Mouse (Mus musculus) ovary, postnatal 10 days (tissue): ENCODE measurements at regions not wholly inside any gene's neighbourhood (a gene's known extent, or its start where the extent isn't known, plus 50 kb on each side); places are given as distances from the start of the nearest gene placed in this dataset.
"Not testable (repeated sequence)": the region's sequence is repeated elsewhere in the genome, so short reads cannot be mapped to it uniquely, and the experiment has no call there.

ENCODE experiments used
- DNase-seq: peaks from one replicate; pipeline ENCODE4 v3.0.0; 2022; ENCODE audit warnings: low spot score

- no peak for DNase-seq
Measured at GRCm38 (mm10) chr12:25605396-25605795, 508.5 kb upstream of the Id2 start.

- DNase-seq, result no peak
Measured at GRCm38 (mm10) chr12:25590262-25590661, 493.3 kb upstream of the Id2 start.

- no peak for DNase-seq
Measured at GRCm38 (mm10) chr12:25585746-25586145, 488.8 kb upstream of the Id2 start.

GRCm38 (mm10) chr12:25579407-25579806, 482.5 kb upstream of the Id2 start:
- DNase-seq, result no peak

- no peak for DNase-seq
Measured at GRCm38 (mm10) chr12:25565131-25565530, 468.2 kb upstream of the Id2 start.

GRCm38 (mm10) chr12:25559601-25560000, 462.7 kb upstream of the Id2 start:
- DNase-seq, result no peak

GRCm38 (mm10) chr12:25553656-25554055, 456.7 kb upstream of the Id2 start:
- DNase-seq, result no peak

- no peak for DNase-seq
Measured at GRCm38 (mm10) chr12:25549735-25550134, 452.8 kb upstream of the Id2 start.

- DNase-seq, result no peak
Measured at GRCm38 (mm10) chr12:25544253-25544652, 447.3 kb upstream of the Id2 start.

- no peak for DNase-seq
Measured at GRCm38 (mm10) chr12:25534620-25534950, 437.6 kb upstream of the Id2 start.

- DNase-seq, result no peak
Measured at GRCm38 (mm10) chr12:25533709-25534619, 437.0 kb upstream of the Id2 start.

GRCm38 (mm10) chr12:25530483-25530882, 433.5 kb upstream of the Id2 start:
- no peak for DNase-seq

- DNase-seq, result no peak
Measured at GRCm38 (mm10) chr12:25529537-25529936, 432.6 kb upstream of the Id2 start.

GRCm38 (mm10) chr12:25526639-25527038, 429.7 kb upstream of the Id2 start:
- no peak for DNase-seq

- no peak for DNase-seq
Measured at GRCm38 (mm10) chr12:25516738-25517137, 419.8 kb upstream of the Id2 start.

GRCm38 (mm10) chr12:25513679-25514078, 416.7 kb upstream of the Id2 start:
- no peak for DNase-seq

- DNase-seq, result no peak
Measured at GRCm38 (mm10) chr12:25509666-25510065, 412.7 kb upstream of the Id2 start.

- no peak for DNase-seq
Measured at GRCm38 (mm10) chr12:25493233-25493632, 396.3 kb upstream of the Id2 start.

GRCm38 (mm10) chr12:25492483-25493190, 395.7 kb upstream of the Id2 start:
- DNase-seq, result no peak

- DNase-seq, result no peak
Measured at GRCm38 (mm10) chr12:25475180-25475758, 378.3 kb upstream of the Id2 start.

- DNase-seq, result no peak
Measured at GRCm38 (mm10) chr12:25469181-25469580, 372.2 kb upstream of the Id2 start.

- no peak for DNase-seq
Measured at GRCm38 (mm10) chr12:25467789-25468188, 370.8 kb upstream of the Id2 start.

GRCm38 (mm10) chr12:25462690-25463089, 365.8 kb upstream of the Id2 start:
- DNase-seq, result not testable (repeated sequence)
